In genomic region chr3:130574652-130575051, GRCm38 (mm10) we compare ENCODE assay signal across 8 mouse cellular contexts. TPM values are rescaled to one million over a fixed set of nuclear protein-coding genes. Genes with fewer than 3 reads are reported as not detected.
DNase-seq lines count a peak whose midpoint lies in the region; ATAC-seq and TF ChIP-seq lines count a peak whose summit lies in the region.

No protein-coding gene starts in this region.

- TF ChIP-seq POLR2A in brain, embryonic 14.5 days (IDR thresholded peaks at IDR 0.05; ENCODE audit: borderline replicate concordance, extremely low read depth, insufficient read depth, insufficient read length, poor library complexity, severe bottlenecking) = no peak

- WGBS in liver, embryonic 11.5 days = 21% methylated on average over 5 of the region's 5 CpGs
- WGBS in intestine, embryonic 16.5 days = 23% methylated on average over 5 of the region's 5 CpGs

- H3K4me3 ChIP-seq in liver, embryonic 11.5 days (ENCODE audit: low read depth, low read length) = no peak overlapping the region
- no peak overlapping the region for H3K4me3 ChIP-seq in intestine, embryonic 16.5 days (ENCODE audit: low read length)

- TF ChIP-seq CTCF in brain, embryonic 14.5 days (IDR thresholded peaks at IDR 0.05; ENCODE audit: borderline replicate concordance, extremely low read depth, insufficient read depth, insufficient read length) = peak; percentile 50; the same call in 1 of the 2 replicates

- H3K27ac ChIP-seq in liver, embryonic 11.5 days (ENCODE audit: low read depth, low read length) = no peak overlapping the region
- no peak overlapping the region for H3K27ac ChIP-seq in intestine, embryonic 16.5 days (ENCODE audit: low read length)

- no peaks in the 10 kb centered on the region; the same call in 1 of the 2 replicates for H3K9me3 ChIP-seq in liver, embryonic 11.5 days (ENCODE audit: control insufficient read depth, low read length)
- no peaks in the 10 kb centered on the region for H3K9me3 ChIP-seq in intestine, embryonic 16.5 days (ENCODE audit: control insufficient read depth, low read length)

- H3K4me2 ChIP-seq in liver, embryonic 11.5 days = no peak overlapping the region
- no peak overlapping the region for H3K4me2 ChIP-seq in intestine, embryonic 16.5 days (ENCODE audit: low read depth, low read length)

- no peaks in the 10 kb centered on the region for H3K36me3 ChIP-seq in liver, embryonic 11.5 days (ENCODE audit: control insufficient read depth, insufficient read depth, low read length)
- no peaks in the 10 kb centered on the region for H3K36me3 ChIP-seq in intestine, embryonic 16.5 days (ENCODE audit: control insufficient read depth, insufficient read depth, low read length)

- no peak for ATAC-seq in liver, embryonic 11.5 days (replicated peaks; ENCODE audit: low FRiP score)
- no peak for ATAC-seq in intestine, embryonic 16.5 days

- no peaks in the 10 kb centered on the region for H3K4me1 ChIP-seq in liver, embryonic 11.5 days (replicated peaks; ENCODE audit: control insufficient read depth, insufficient read depth, low read length)
- no peaks in the 10 kb centered on the region for H3K4me1 ChIP-seq in intestine, embryonic 16.5 days (ENCODE audit: control insufficient read depth, insufficient read depth, low read length)

- no peaks in the 10 kb centered on the region for H3K27me3 ChIP-seq in liver, embryonic 11.5 days (replicated peaks; ENCODE audit: control insufficient read depth, insufficient read depth, low read length)
- H3K27me3 ChIP-seq in intestine, embryonic 16.5 days (replicated peaks; ENCODE audit: control insufficient read depth, insufficient read depth, low read length) = no peaks in the 10 kb centered on the region

- H3K9ac ChIP-seq in liver, embryonic 11.5 days (ENCODE audit: low read depth, low read length) = no peak overlapping the region
- no peak overlapping the region for H3K9ac ChIP-seq in intestine, embryonic 16.5 days (ENCODE audit: low read depth, low read length)

- DNase-seq in cerebellum, postnatal 14 days = peak; percentile 68 to 73
- DNase-seq in cerebellum, postnatal 36 days = no peak
- DNase-seq in liver = peak; percentile 9
- no peak for DNase-seq in liver, embryonic 11.5 days (ENCODE audit: low spot score)
- DNase-seq in brain, embryonic 14.5 days (ENCODE audit: low read depth) = peak; percentile 72
- DNase-seq in hindlimb bud, embryonic 11.5 days (ENCODE audit: extremely low spot score, low read depth, low spot score) = peak; percentile 39
- DNase-seq in mesoderm, embryonic 11.5 days (ENCODE audit: low read depth, low spot score) = peak; percentile 58

RNA-seq across cellular contexts. Expression of gene Etnppl, which starts 42.6 kb away (rescaled TPM):
- not detected in 2 replicates for polyA plus RNA-seq in liver, embryonic 11.5 days (2014; fragmentation: Nextera tagmentation; extraction: Ambion mirVana)
- polyA plus RNA-seq in brain, embryonic 14.5 days (2012; rRNA removed) = 0.03 TPM in 1 of 2 replicates, not detected in the other
- polyA plus RNA-seq in intestine, embryonic 16.5 days (2015; fragmentation: Nextera tagmentation; extraction: Ambion mirVana) = 0.42 and 0.56 TPM in 2 replicates

Comparison
In these comparisons a context has a peak if more than half of its experiments do, and no peak if none do; other contexts are left out.
1. DNase-seq: peak in cerebellum, postnatal 14 days (2 of 2), liver (single experiment), brain, embryonic 14.5 days (single experiment), hindlimb bud, embryonic 11.5 days (single experiment) and mesoderm, embryonic 11.5 days (single experiment); none in cerebellum, postnatal 36 days (0 of 2) and liver, embryonic 11.5 days (single experiment).